Mouse (Mus musculus): ENCODE measurements around the gene Nav2.

DNA sequence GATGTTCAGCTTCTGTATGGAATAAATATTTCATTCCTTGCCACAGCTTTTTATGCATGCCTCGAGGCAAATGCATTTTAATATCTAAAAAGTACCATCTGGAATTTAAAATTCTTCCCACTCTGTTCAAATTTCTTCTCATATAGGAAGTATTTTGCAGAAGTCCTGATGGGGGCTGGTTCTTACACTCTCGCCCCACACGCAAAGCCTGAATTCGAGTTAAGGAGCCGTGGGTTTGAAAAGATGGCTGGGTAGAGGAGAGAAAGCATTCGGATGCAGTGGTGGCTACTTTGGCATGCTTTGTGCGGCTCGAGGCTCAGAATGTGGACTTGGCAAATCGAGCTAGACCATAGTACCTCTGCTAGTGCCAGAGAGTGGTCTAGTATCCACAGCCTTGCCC, 499.2 kb downstream of the Nav2 start:
- no peak for TF ChIP-seq POLR2A (IDR thresholded peaks at IDR 0.05; ENCODE audit: borderline replicate concordance, extremely low read depth, insufficient read depth, insufficient read length, poor library complexity, severe bottlenecking)
- no peak for TF ChIP-seq CTCF (IDR thresholded peaks at IDR 0.05; ENCODE audit: borderline replicate concordance, extremely low read depth, insufficient read depth, insufficient read length)
